ENCODE assay signal across 9 mouse cellular contexts in genomic region chr12:31271361-31272011, GRCm38 (mm10). TPM values are rescaled to one million over a fixed set of nuclear protein-coding genes. Genes with fewer than 3 reads are reported as not detected.
DNase-seq lines count a peak whose midpoint lies in the region; ATAC-seq and TF ChIP-seq lines count a peak whose summit lies in the region.
"Had no signal": no experiment of that assay in that cellular context is flagged by ENCODE, and none has a peak within 500 bp of the region (broad histone marks: within the 10 kb centered on the region; RNA-seq: fewer than 3 reads in every experiment).

No protein-coding gene starts in this region.

- WGBS in midbrain, embryonic 11.5 days, result 59% methylated on average over 16 of the region's 16 CpGs
- WGBS in midbrain, postnatal 0 days, result 61% methylated on average over 16 of the region's 16 CpGs
- WGBS in embryonic facial prominence, embryonic 11.5 days, result 28% methylated on average over 16 of the region's 16 CpGs

- no peak for ATAC-seq in midbrain, embryonic 11.5 days (ENCODE audit: low FRiP score)
- ATAC-seq in midbrain, postnatal 0 days (ENCODE audit: low FRiP score), result no peak
- ATAC-seq in embryonic facial prominence, embryonic 11.5 days (replicated peaks; ENCODE audit: insufficient number of reproducible peaks, low FRiP score, low TSS enrichment, low read depth), result peak; percentile 66; the same call in 1 of the 2 replicates
- no peak for ATAC-seq in erythroblast, adult 5-6 weeks (replicated peaks; ENCODE audit: low FRiP score, poor library complexity, severe bottlenecking)

- H3K27me3 ChIP-seq in midbrain, embryonic 11.5 days (ENCODE audit: control insufficient read depth, insufficient read depth, low read length), result peaks cover 12% of the 10 kb centered on the region
- H3K27me3 ChIP-seq in midbrain, postnatal 0 days (ENCODE audit: insufficient read depth, low read length), result peaks cover 3% of the 10 kb centered on the region; the same call in 1 of the 2 replicates
- no peaks in the 10 kb centered on the region for H3K27me3 ChIP-seq in embryonic facial prominence, embryonic 11.5 days (ENCODE audit: control insufficient read depth, insufficient read depth, low read length)

- H3K4me2 ChIP-seq in midbrain, embryonic 11.5 days, result no peak overlapping the region
- H3K4me2 ChIP-seq in midbrain, postnatal 0 days (ENCODE audit: low read depth, low read length, poor library complexity, severe bottlenecking), result no peak overlapping the region
- no peak overlapping the region for H3K4me2 ChIP-seq in embryonic facial prominence, embryonic 11.5 days (ENCODE audit: low read depth, low read length)

- no peaks in the 10 kb centered on the region for H3K36me3 ChIP-seq in midbrain, embryonic 11.5 days (ENCODE audit: control insufficient read depth, insufficient read depth, low read length)
- no peaks in the 10 kb centered on the region for H3K36me3 ChIP-seq in midbrain, postnatal 0 days (ENCODE audit: insufficient read depth, low read length)
- 0 out of 2 replicates have a peak, but pooled peaks cover 3% of the 10 kb centered on the region for H3K36me3 ChIP-seq in embryonic facial prominence, embryonic 11.5 days (replicated peaks; ENCODE audit: control insufficient read depth, insufficient read depth, low read depth, low read length)

- no peak overlapping the region for H3K27ac ChIP-seq in midbrain, embryonic 11.5 days (ENCODE audit: low read depth, low read length)
- H3K27ac ChIP-seq in midbrain, postnatal 0 days (ENCODE audit: low read depth, low read length), result no peak overlapping the region
- H3K27ac ChIP-seq in embryonic facial prominence, embryonic 11.5 days (replicated peaks; ENCODE audit: low read depth, low read length), result peak overlapping the region; percentile 56; the same call in 1 of the 2 replicates
- H3K27ac ChIP-seq in layer of hippocampus, adult 2 months, result no peak overlapping the region

- TF ChIP-seq CTCF in midbrain, postnatal 0 days (IDR thresholded peaks at IDR 0.05), result no peak
- no peak for TF ChIP-seq CTCF in layer of hippocampus, adult 2 months (conservative IDR thresholded peaks at IDR 0.05)

- no peak overlapping the region for H3K9ac ChIP-seq in midbrain, embryonic 11.5 days (ENCODE audit: low read length)
- H3K9ac ChIP-seq in midbrain, postnatal 0 days (replicated peaks; ENCODE audit: low read length, poor library complexity, severe bottlenecking), result no peak overlapping the region
- H3K9ac ChIP-seq in embryonic facial prominence, embryonic 11.5 days (replicated peaks; ENCODE audit: low read length), result no peak overlapping the region

- H3K4me3 ChIP-seq in midbrain, embryonic 11.5 days (ENCODE audit: low read depth, low read length), result no peak overlapping the region
- no peak overlapping the region for H3K4me3 ChIP-seq in midbrain, postnatal 0 days (ENCODE audit: low read depth, low read length)
- no peak overlapping the region for H3K4me3 ChIP-seq in embryonic facial prominence, embryonic 11.5 days (ENCODE audit: low read depth, low read length)
- H3K4me3 ChIP-seq in layer of hippocampus, adult 2 months, result no peak overlapping the region

- no peaks in the 10 kb centered on the region for H3K9me3 ChIP-seq in midbrain, embryonic 11.5 days (ENCODE audit: control insufficient read depth, low read length)
- no peaks in the 10 kb centered on the region for H3K9me3 ChIP-seq in midbrain, postnatal 0 days (ENCODE audit: low read length)
- no peaks in the 10 kb centered on the region for H3K9me3 ChIP-seq in embryonic facial prominence, embryonic 11.5 days (replicated peaks; ENCODE audit: control insufficient read depth, low read length)

- peak; percentile 88 for DNase-seq in midbrain, embryonic 11.5 days (ENCODE audit: low spot score, missing footprints)
- DNase-seq in midbrain, postnatal 0 days (ENCODE audit: low spot score), result no peak
- peak; percentile 58 for DNase-seq in embryonic facial prominence, embryonic 11.5 days (ENCODE audit: low spot score)
- peak; percentile 64 for DNase-seq in kidney, adult 18-20 months
- DNase-seq in lung, postnatal 36 days, result peak; percentile 69
- no peak for DNase-seq in spleen, postnatal 4 days (ENCODE audit: low spot score in 2 of 2)
- no peak for DNase-seq in layer of hippocampus, adult 2 months (ENCODE audit: low spot score in 2 of 2)

- peaks cover 6% of the 10 kb centered on the region; the same call in 1 of the 2 replicates for H3K4me1 ChIP-seq in midbrain, embryonic 11.5 days (ENCODE audit: control insufficient read depth, insufficient read depth, low read length)
- H3K4me1 ChIP-seq in midbrain, postnatal 0 days (ENCODE audit: insufficient read depth, low read length), result no peaks in the 10 kb centered on the region; the same call in 1 of the 2 replicates
- H3K4me1 ChIP-seq in embryonic facial prominence, embryonic 11.5 days (ENCODE audit: control insufficient read depth, insufficient read depth, low read length), result peaks cover 4% of the 10 kb centered on the region; the same call in 1 of the 2 replicates

RNA-seq across cellular contexts. Expression of gene Lamb1, which starts 6.5 kb away (rescaled TPM):
- polyA plus RNA-seq in midbrain, embryonic 11.5 days (2014; fragmentation: Nextera tagmentation; extraction: Ambion mirVana), result 17.3 and 18.5 TPM in 2 replicates
- total RNA-seq in midbrain, postnatal 0 days (2014; rRNA removed), result 19.5 and 24.6 TPM in 2 replicates
- 7.6 and 8.1 TPM in 2 replicates for polyA plus RNA-seq in midbrain, postnatal 0 days (2015; fragmentation: Nextera tagmentation; extraction: Ambion mirVana)
- polyA plus RNA-seq in embryonic facial prominence, embryonic 11.5 days (2014; fragmentation: Nextera tagmentation; extraction: Ambion mirVana), result 42.0 and 42.6 TPM in 2 replicates
- not detected in 2 replicates for total RNA-seq in erythroblast, adult 5-6 weeks (2015; ENCODE audit: low replicate concordance)
- 0.68 and 1.1 TPM in 2 replicates for total RNA-seq in erythroblast, adult 5-6 weeks (2017; ENCODE audit: low replicate concordance)
- total RNA-seq in layer of hippocampus, adult 2 months (2021), result 10 to 100 TPM; 37.8 to 46.8 TPM

RNA-seq across cellular contexts. Expression of gene Gm6993, which starts 30.9 kb away (rescaled TPM):
- not detected in 2 replicates for polyA plus RNA-seq in midbrain, embryonic 11.5 days (2014; fragmentation: Nextera tagmentation; extraction: Ambion mirVana)
- not detected in 2 replicates for total RNA-seq in midbrain, postnatal 0 days (2014; rRNA removed)
- not detected in 2 replicates for polyA plus RNA-seq in midbrain, postnatal 0 days (2015; fragmentation: Nextera tagmentation; extraction: Ambion mirVana)
- polyA plus RNA-seq in embryonic facial prominence, embryonic 11.5 days (2014; fragmentation: Nextera tagmentation; extraction: Ambion mirVana), result not detected in 2 replicates
- not detected in 2 replicates for total RNA-seq in erythroblast, adult 5-6 weeks (2015; ENCODE audit: low replicate concordance)
- total RNA-seq in erythroblast, adult 5-6 weeks (2017; ENCODE audit: low replicate concordance), result not detected in 2 replicates
- total RNA-seq in layer of hippocampus, adult 2 months (2021), result not detected
- polyA plus RNA-seq: liver, embryonic 16.5 days had no signal

Comparison
In these comparisons a context has a peak if more than half of its experiments do, and no peak if none do; other contexts are left out.
1. DNase-seq: peak in midbrain, embryonic 11.5 days (single experiment), embryonic facial prominence, embryonic 11.5 days (single experiment), kidney, adult 18-20 months (single experiment) and lung, postnatal 36 days (single experiment); none in midbrain, postnatal 0 days (single experiment), spleen, postnatal 4 days (0 of 2) and layer of hippocampus, adult 2 months (0 of 2).